Mouse (Mus musculus): ENCODE measurements at regions not wholly inside any gene's neighbourhood (a gene's known extent, or its start where the extent isn't known, plus 50 kb on each side); places are given as distances from the start of the nearest gene placed in this dataset.

GRCm38 (mm10) chr3:33379604-33380003 is 236.6 kb upstream of the Pex5l start:
- H3K4me3 ChIP-seq = no peak overlapping the region
- H3K36me3 ChIP-seq (ENCODE audit: control insufficient read depth, insufficient read depth, low read length) = no peaks in the 10 kb centered on the region
- H3K27me3 ChIP-seq (ENCODE audit: control insufficient read depth, insufficient read depth, low read length) = no peaks in the 10 kb centered on the region
- TF ChIP-seq POLR2A (IDR thresholded peaks at IDR 0.05; ENCODE audit: insufficient read depth, low read depth, low read length) (no peak), EP300 (IDR thresholded peaks at IDR 0.05; ENCODE audit: insufficient read depth, low read depth, low read length) (no peak), CTCF (IDR thresholded peaks at IDR 0.05) (no peak)
- DNase-seq = no peak
- H3K79me2 ChIP-seq (replicated peaks; ENCODE audit: control insufficient read depth, insufficient read depth, low read length) = no peaks in the 10 kb centered on the region
- no peak overlapping the region for H3K9ac ChIP-seq (ENCODE audit: low read depth, low read length)
- 55% methylated on average over 2 of the region's 2 CpGs for WGBS
- intact Hi-C loops (cut with DNase I) = no loop called here
- peak overlapping the region; percentile 20; the same call in 1 of the 2 replicates for H3K27ac ChIP-seq
- no peaks in the 10 kb centered on the region for H3K4me1 ChIP-seq (ENCODE audit: control insufficient read depth, insufficient read depth, low read length)

DNA sequence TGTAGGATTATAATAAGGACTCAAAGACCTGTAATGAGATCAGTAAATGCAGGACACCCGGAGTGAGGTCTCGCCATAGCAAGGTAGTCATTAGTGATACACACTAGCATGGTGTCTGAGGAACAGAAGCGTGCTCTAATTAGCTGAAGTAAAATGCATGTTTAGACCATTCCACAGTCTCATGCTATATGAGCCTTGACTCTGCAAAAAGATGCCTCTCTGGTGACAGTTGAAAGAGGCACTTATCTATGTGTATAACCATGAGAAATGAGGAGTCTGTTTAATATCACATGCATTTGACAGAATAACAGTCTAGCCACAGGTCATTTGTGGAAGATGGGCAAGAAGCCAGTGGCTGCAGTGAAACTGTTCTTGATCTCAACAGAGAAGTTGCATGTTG is 232.1 kb upstream of the Pex5l start:
- no peak overlapping the region for H3K4me3 ChIP-seq
- no peaks in the 10 kb centered on the region for H3K79me2 ChIP-seq (replicated peaks; ENCODE audit: control insufficient read depth, insufficient read depth, low read length)
- no peak overlapping the region for H3K27ac ChIP-seq
- 89% methylated on average over 3 of the region's 3 CpGs for WGBS
- intact Hi-C loops (cut with DNase I) = no loop called here
- no peaks in the 10 kb centered on the region for H3K4me1 ChIP-seq (ENCODE audit: control insufficient read depth, insufficient read depth, low read length)
- no peak for TF ChIP-seq EP300 (IDR thresholded peaks at IDR 0.05; ENCODE audit: insufficient read depth, low read depth, low read length)
- TF ChIP-seq POLR2A (IDR thresholded peaks at IDR 0.05; ENCODE audit: insufficient read depth, low read depth, low read length) = no peak
- TF ChIP-seq CTCF (IDR thresholded peaks at IDR 0.05) = no peak
- no peak overlapping the region for H3K9ac ChIP-seq (ENCODE audit: low read depth, low read length)
- DNase-seq = no peak
- no peaks in the 10 kb centered on the region for H3K36me3 ChIP-seq (ENCODE audit: control insufficient read depth, insufficient read depth, low read length)
- no peaks in the 10 kb centered on the region for H3K27me3 ChIP-seq (ENCODE audit: control insufficient read depth, insufficient read depth, low read length)

DNA sequence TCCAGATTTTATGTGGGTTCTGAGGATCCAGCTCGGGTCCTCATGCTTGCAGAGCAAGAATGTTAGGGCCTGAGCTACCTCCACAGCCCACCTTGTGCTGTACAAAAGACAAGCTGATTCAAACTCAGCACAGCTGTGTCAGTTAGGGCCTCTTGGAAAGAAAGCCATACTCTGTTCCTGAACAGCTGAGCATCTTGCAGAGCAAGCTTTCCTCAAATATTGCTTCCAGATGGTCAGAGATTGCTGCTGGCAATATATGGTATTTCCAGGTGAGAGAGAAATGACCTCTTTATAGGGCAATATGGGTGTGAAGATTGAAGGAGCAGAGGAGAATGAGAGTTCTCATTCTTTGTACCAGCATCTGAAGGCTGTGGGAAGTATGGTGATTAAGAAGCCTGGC is 229.8 kb upstream of the Pex5l start:
- intact Hi-C loops (cut with DNase I) = no loop called here

GRCm38 (mm10) chr3:33363521-33363920 is 220.5 kb upstream of the Pex5l start:
- DNase-seq = no peak
- TF ChIP-seq EP300 (IDR thresholded peaks at IDR 0.05; ENCODE audit: insufficient read depth, low read depth, low read length) = no peak
- TF ChIP-seq POLR2A (IDR thresholded peaks at IDR 0.05; ENCODE audit: insufficient read depth, low read depth, low read length) = no peak
- no peak for TF ChIP-seq CTCF (IDR thresholded peaks at IDR 0.05)
- no peaks in the 10 kb centered on the region for H3K36me3 ChIP-seq (ENCODE audit: control insufficient read depth, insufficient read depth, low read length)
- WGBS = 70% methylated on average over 1 of the region's 1 CpGs
- H3K27ac ChIP-seq = no peak overlapping the region
- no peaks in the 10 kb centered on the region for H3K79me2 ChIP-seq (replicated peaks; ENCODE audit: control insufficient read depth, insufficient read depth, low read length)
- no peaks in the 10 kb centered on the region for H3K27me3 ChIP-seq (ENCODE audit: control insufficient read depth, insufficient read depth, low read length)
- intact Hi-C loops (cut with DNase I) = no loop called here
- H3K9ac ChIP-seq (ENCODE audit: low read depth, low read length) = no peak overlapping the region
- H3K4me1 ChIP-seq (ENCODE audit: control insufficient read depth, insufficient read depth, low read length) = no peaks in the 10 kb centered on the region
- no peak overlapping the region for H3K4me3 ChIP-seq

More for the DNA sequence above, 229.8 kb upstream of the Pex5l start:
- H3K27ac ChIP-seq = no peak overlapping the region
- DNase-seq = no peak
- H3K27me3 ChIP-seq (ENCODE audit: control insufficient read depth, insufficient read depth, low read length) = no peaks in the 10 kb centered on the region
- no peak overlapping the region for H3K9ac ChIP-seq (ENCODE audit: low read depth, low read length)
- no peaks in the 10 kb centered on the region for H3K4me1 ChIP-seq (ENCODE audit: control insufficient read depth, insufficient read depth, low read length)
- WGBS = 50% methylated on average over 1 of the region's 1 CpGs
- no peaks in the 10 kb centered on the region for H3K36me3 ChIP-seq (ENCODE audit: control insufficient read depth, insufficient read depth, low read length)
- no peaks in the 10 kb centered on the region for H3K79me2 ChIP-seq (replicated peaks; ENCODE audit: control insufficient read depth, insufficient read depth, low read length)
- no peak overlapping the region for H3K4me3 ChIP-seq
- TF ChIP-seq POLR2A (IDR thresholded peaks at IDR 0.05; ENCODE audit: insufficient read depth, low read depth, low read length) = no peak
- TF ChIP-seq CTCF (IDR thresholded peaks at IDR 0.05) = no peak
- TF ChIP-seq EP300 (IDR thresholded peaks at IDR 0.05; ENCODE audit: insufficient read depth, low read depth, low read length) = no peak

- no peak overlapping the region for H3K27ac ChIP-seq
- no peaks in the 10 kb centered on the region for H3K36me3 ChIP-seq (ENCODE audit: control insufficient read depth, insufficient read depth, low read length)
- H3K27me3 ChIP-seq (ENCODE audit: control insufficient read depth, insufficient read depth, low read length) = no peaks in the 10 kb centered on the region
- H3K9ac ChIP-seq (ENCODE audit: low read depth, low read length) = no peak overlapping the region
- TF ChIP-seq EP300 (IDR thresholded peaks at IDR 0.05; ENCODE audit: insufficient read depth, low read depth, low read length) = no peak
- TF ChIP-seq CTCF (IDR thresholded peaks at IDR 0.05) = no peak
- no peak for TF ChIP-seq POLR2A (IDR thresholded peaks at IDR 0.05; ENCODE audit: insufficient read depth, low read depth, low read length)
- no peak for DNase-seq
- H3K4me1 ChIP-seq (ENCODE audit: control insufficient read depth, insufficient read depth, low read length) = no peaks in the 10 kb centered on the region
- no peak overlapping the region for H3K4me3 ChIP-seq
- WGBS = 83% methylated on average over 2 of the region's 2 CpGs
- intact Hi-C loops (cut with DNase I) = no loop called here
- H3K79me2 ChIP-seq (replicated peaks; ENCODE audit: control insufficient read depth, insufficient read depth, low read length) = no peaks in the 10 kb centered on the region
Measured at GRCm38 (mm10) chr3:33360030-33360429, 217.0 kb upstream of the Pex5l start.

DNA sequence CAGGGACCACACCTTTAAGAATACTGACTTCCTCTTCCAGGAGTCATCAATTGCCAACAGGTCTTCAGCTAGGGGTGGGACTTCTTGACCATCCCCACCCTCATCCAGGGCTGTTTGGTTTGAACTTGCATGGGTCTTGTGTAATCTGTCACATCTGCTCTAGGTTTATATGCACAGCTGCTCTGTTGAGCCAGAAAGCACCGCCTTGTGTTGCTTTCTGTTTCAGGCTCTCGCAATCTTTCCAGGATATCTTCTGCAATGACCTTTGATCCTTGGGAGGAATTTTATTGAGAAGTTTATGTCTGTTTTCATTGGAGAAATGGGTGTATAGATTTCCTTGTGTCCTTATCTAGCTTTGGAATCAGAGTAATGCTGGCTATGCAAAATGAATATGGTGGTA is 210.8 kb upstream of the Pex5l start:
- Histone ChIP-seq H3K4me3 (no peak overlapping the region), H3K27ac (no peak overlapping the region), H3K27me3 (ENCODE audit: control insufficient read depth, insufficient read depth, low read length) (no peaks in the 10 kb centered on the region), H3K4me1 (ENCODE audit: control insufficient read depth, insufficient read depth, low read length) (no peaks in the 10 kb centered on the region), H3K36me3 (ENCODE audit: control insufficient read depth, insufficient read depth, low read length) (no peaks in the 10 kb centered on the region), H3K9ac (ENCODE audit: low read depth, low read length) (no peak overlapping the region), H3K79me2 (replicated peaks; ENCODE audit: control insufficient read depth, insufficient read depth, low read length) (no peaks in the 10 kb centered on the region)
- no peak for DNase-seq
- intact Hi-C loops (cut with DNase I) = no loop called here
- WGBS = 91% methylated on average over 2 of the region's 2 CpGs
- TF ChIP-seq EP300 (IDR thresholded peaks at IDR 0.05; ENCODE audit: insufficient read depth, low read depth, low read length) (no peak), CTCF (IDR thresholded peaks at IDR 0.05) (no peak), POLR2A (IDR thresholded peaks at IDR 0.05; ENCODE audit: insufficient read depth, low read depth, low read length) (no peak)
